ENCODE assay signal across 8 mouse cellular contexts in the genomic region with DNA sequence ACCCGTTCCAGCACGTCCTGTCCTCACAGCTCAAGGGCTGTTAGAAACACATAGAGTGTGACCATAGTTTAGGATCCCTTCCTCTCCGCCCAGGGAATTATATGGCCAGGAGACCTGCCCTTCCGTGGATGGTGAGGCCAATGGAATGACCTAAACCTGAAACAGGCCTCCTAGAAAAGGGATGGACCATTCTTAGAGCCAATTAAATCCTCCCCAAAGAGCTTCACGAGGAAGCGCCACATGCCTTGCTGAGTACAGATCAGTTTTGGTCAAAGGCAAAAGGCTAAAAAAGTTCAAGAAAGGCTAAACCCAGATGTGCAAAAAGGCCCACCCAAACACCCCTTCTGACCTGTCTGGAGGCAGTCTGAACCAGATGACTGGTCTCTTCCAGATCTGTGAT. TPM values are rescaled to one million over a fixed set of nuclear protein-coding genes. Genes with fewer than 3 reads are reported as not detected.
DNase-seq lines count a peak whose midpoint lies in the region; ATAC-seq and TF ChIP-seq lines count a peak whose summit lies in the region.

No protein-coding gene starts in this region.

- H3K27me3 ChIP-seq in lung, embryonic 15.5 days, result peaks cover 45% of the 10 kb centered on the region
- H3K27me3 ChIP-seq in forebrain, postnatal 0 days (ENCODE audit: insufficient read depth, low read length), result peaks cover 14% of the 10 kb centered on the region
- peaks cover 69% of the 10 kb centered on the region for H3K27me3 ChIP-seq in liver, embryonic 12.5 days (replicated peaks)
- peaks cover 17% of the 10 kb centered on the region for H3K27me3 ChIP-seq in stomach, embryonic 14.5 days (ENCODE audit: control insufficient read depth, insufficient read depth, low read length)

- H3K9me3 ChIP-seq in lung, embryonic 15.5 days, result no peaks in the 10 kb centered on the region
- no peaks in the 10 kb centered on the region for H3K9me3 ChIP-seq in forebrain, postnatal 0 days (ENCODE audit: low read length)
- no peaks in the 10 kb centered on the region for H3K9me3 ChIP-seq in liver, embryonic 12.5 days (replicated peaks)
- no peaks in the 10 kb centered on the region for H3K9me3 ChIP-seq in stomach, embryonic 14.5 days (ENCODE audit: control insufficient read depth, low read depth, low read length)

- 33% methylated on average over 6 of the region's 6 CpGs for WGBS in lung, embryonic 15.5 days
- 21% methylated on average over 6 of the region's 6 CpGs for whole genome bisulfite sequencing in forebrain, postnatal 0 days
- WGBS in liver, embryonic 12.5 days (ENCODE audit: insufficient replicate concordance), result 25% methylated on average over 6 of the region's 6 CpGs
- 30% methylated on average over 6 of the region's 6 CpGs for WGBS in stomach, embryonic 14.5 days

- ATAC-seq in lung, embryonic 15.5 days (ENCODE audit: borderline replicate concordance, extremely low read depth, low FRiP score, low TSS enrichment), result no peak
- ATAC-seq in forebrain, postnatal 0 days, result no peak
- ATAC-seq in liver, embryonic 12.5 days, result no peak
- ATAC-seq in stomach, embryonic 14.5 days (ENCODE audit: insufficient number of reproducible peaks, insufficient read depth, low FRiP score, low read depth), result no peak

- H3K4me2 ChIP-seq in lung, embryonic 15.5 days, result peak overlapping the region; percentile 81
- peak overlapping the region; percentile 92 for H3K4me2 ChIP-seq in forebrain, postnatal 0 days (ENCODE audit: low read depth)
- peak overlapping the region; percentile 67 for H3K4me2 ChIP-seq in liver, embryonic 12.5 days
- H3K4me2 ChIP-seq in stomach, embryonic 14.5 days (replicated peaks; ENCODE audit: low read depth, low read length), result peak overlapping the region; percentile 88

- intact Hi-C loops in left cerebral cortex, postnatal 25 days (cut with DNase I), result no loop called here

- DNase-seq in lung, postnatal 25 days (ENCODE audit: low spot score), result no peak
- DNase-seq in forebrain, postnatal 0 days, result no peak
- DNase-seq in urinary bladder, postnatal 10 days (ENCODE audit: low spot score), result no peak
- DNase-seq in left cerebral cortex, postnatal 25 days (ENCODE audit: low spot score in 2 of 2), result no peak
- DNase-seq in frontal cortex, postnatal 36 days (ENCODE audit: low spot score in 2 of 2), result no peak

- no peaks in the 10 kb centered on the region for H3K36me3 ChIP-seq in lung, embryonic 15.5 days
- no peaks in the 10 kb centered on the region for H3K36me3 ChIP-seq in forebrain, postnatal 0 days (ENCODE audit: insufficient read depth)
- H3K36me3 ChIP-seq in liver, embryonic 12.5 days, result no peaks in the 10 kb centered on the region
- no peaks in the 10 kb centered on the region for H3K36me3 ChIP-seq in stomach, embryonic 14.5 days (ENCODE audit: control insufficient read depth, insufficient read depth, low read length)

- peaks cover 12% of the 10 kb centered on the region for H3K4me1 ChIP-seq in lung, embryonic 15.5 days
- 0 out of 2 replicates have a peak, but pooled peaks cover 21% of the 10 kb centered on the region for H3K4me1 ChIP-seq in forebrain, postnatal 0 days (ENCODE audit: insufficient read depth)
- peaks cover 23% of the 10 kb centered on the region for H3K4me1 ChIP-seq in liver, embryonic 12.5 days
- H3K4me1 ChIP-seq in stomach, embryonic 14.5 days (ENCODE audit: control insufficient read depth, insufficient read depth, low read length), result peaks cover 8% of the 10 kb centered on the region

- H3K9ac ChIP-seq in lung, embryonic 15.5 days, result no peak overlapping the region
- no peak overlapping the region for H3K9ac ChIP-seq in forebrain, postnatal 0 days
- H3K9ac ChIP-seq in liver, embryonic 12.5 days, result no peak overlapping the region
- H3K9ac ChIP-seq in stomach, embryonic 14.5 days (replicated peaks; ENCODE audit: low read depth, low read length), result no peak overlapping the region

- no peak for TF ChIP-seq CTCF in forebrain, postnatal 0 days (IDR thresholded peaks at IDR 0.05; ENCODE audit: low read depth)

- H3K27ac ChIP-seq in lung, embryonic 15.5 days, result peak overlapping the region; percentile 84; the same call in 1 of the 2 replicates
- no peak overlapping the region for H3K27ac ChIP-seq in forebrain, postnatal 0 days (ENCODE audit: low read depth, low read length)
- H3K27ac ChIP-seq in liver, embryonic 12.5 days, result no peak overlapping the region
- no peak overlapping the region for H3K27ac ChIP-seq in stomach, embryonic 14.5 days (ENCODE audit: low read length)

- peak overlapping the region; percentile 52; the same call in 1 of the 2 replicates for H3K4me3 ChIP-seq in lung, embryonic 15.5 days
- H3K4me3 ChIP-seq in forebrain, postnatal 0 days (ENCODE audit: low read depth, low read length), result peak overlapping the region; percentile 41; the same call in 1 of the 2 replicates
- H3K4me3 ChIP-seq in liver, embryonic 12.5 days, result 0 out of 2 replicates have a peak overlapping the region, but pooled peaks have one; percentile 40
- H3K4me3 ChIP-seq in stomach, embryonic 14.5 days (ENCODE audit: low read depth, low read length), result peak overlapping the region; percentile 46

RNA-seq across cellular contexts. Expression of a gene that starts 1.9 kb away (rescaled TPM):
- polyA plus RNA-seq in lung, embryonic 15.5 days (2015; fragmentation: Nextera tagmentation; extraction: Ambion mirVana), result 79.4 and 86.0 TPM in 2 replicates
- total RNA-seq in forebrain, postnatal 0 days (2014; rRNA removed), result 1.6 and 1.8 TPM in 2 replicates
- 0.82 and 1.2 TPM in 2 replicates for polyA plus RNA-seq in forebrain, postnatal 0 days (2015; fragmentation: Nextera tagmentation; extraction: Ambion mirVana)
- polyA plus RNA-seq in liver, embryonic 12.5 days (2016; fragmentation: Nextera tagmentation; extraction: Ambion mirVana), result 1.9 and 2.1 TPM in 2 replicates
- polyA plus RNA-seq in stomach, embryonic 14.5 days (2014; fragmentation: Nextera tagmentation; extraction: Ambion mirVana), result 3.1 and 3.8 TPM in 2 replicates
- 1 to 10 TPM; 5.9 to 7.0 TPM for total RNA-seq in left cerebral cortex, postnatal 25 days (2021)

Comparison
In these comparisons a context has a peak if more than half of its experiments do, and no peak if none do; other contexts are left out.
1. RNA of a gene that starts 1.9 kb away (polyA plus RNA-seq): 79.4 to 86.0 TPM in lung, embryonic 15.5 days; 3.1 to 3.8 TPM in stomach, embryonic 14.5 days, 1.9 to 2.1 TPM in liver, embryonic 12.5 days and 0.82 to 1.2 TPM in forebrain, postnatal 0 days; every median in the first group is over 10 times any median in the second.
2. Peak in every context shown above with its lines, with median percentiles within 50 percentile points of each other: H3K4me2 ChIP-seq and H3K4me3 ChIP-seq.